Mouse (Mus musculus): ENCODE data around the gene Nudt4.

Nudt4 gene

GRCm38 (mm10) chr10:95539260-95539659, 24.7 kb downstream of the Nudt4 start:
- DNase-seq (ENCODE audit: low read depth), result no peak

GRCm38 (mm10) chr10:95536222-95536541, 27.8 kb downstream of the Nudt4 start:
- no peak for DNase-seq (ENCODE audit: low read depth)

GRCm38 (mm10) chr10:95535399-95536221, 28.3 kb downstream of the Nudt4 start:
- DNase-seq (ENCODE audit: low read depth), result no peak

- DNase-seq (ENCODE audit: low read depth), result no peak
Observed at GRCm38 (mm10) chr10:95533382-95533781, 30.6 kb downstream of the Nudt4 start.

- DNase-seq (ENCODE audit: low read depth), result no peak
Observed at GRCm38 (mm10) chr10:95532916-95533315, 31.0 kb downstream of the Nudt4 start.

GRCm38 (mm10) chr10:95530551-95531121, 33.3 kb downstream of the Nudt4 start:
- DNase-seq (ENCODE audit: low read depth), result no peak

GRCm38 (mm10) chr10:95526495-95527122, 37.3 kb downstream of the Nudt4 start:
- no peak for DNase-seq (ENCODE audit: low read depth)

GRCm38 (mm10) chr10:95525871-95526270, 38.1 kb downstream of the Nudt4 start:
- no peak for DNase-seq (ENCODE audit: low read depth)

- no peak for DNase-seq (ENCODE audit: low read depth)
Observed at GRCm38 (mm10) chr10:95525037-95525675, 38.8 kb downstream of the Nudt4 start.

GRCm38 (mm10) chr10:95517656-95518055, 46.3 kb downstream of the Nudt4 start:
- DNase-seq (ENCODE audit: low read depth), result no peak

- no peak for DNase-seq (ENCODE audit: low read depth)
Observed at GRCm38 (mm10) chr10:95515293-95515931, 48.5 kb downstream of the Nudt4 start.

- DNase-seq (ENCODE audit: low read depth), result peak; percentile 89
Observed at GRCm38 (mm10) chr10:95514656-95515292, 49.2 kb downstream of the Nudt4 start, which contains the start of gene Ube2n. Gene Ube2n, plus strand, starts transcription at chr10:95515145.

- no peak for DNase-seq (ENCODE audit: low read depth)
Observed at GRCm38 (mm10) chr10:95513768-95514556, 50.0 kb downstream of the Nudt4 start.

- DNase-seq (ENCODE audit: low read depth), result no peak
Observed at GRCm38 (mm10) chr10:95512635-95513034, 51.3 kb downstream of the Nudt4 start.

GRCm38 (mm10) chr10:95509263-95509662, 54.7 kb downstream of the Nudt4 start:
- DNase-seq (ENCODE audit: low read depth), result no peak

GRCm38 (mm10) chr10:95508793-95509192, 55.2 kb downstream of the Nudt4 start:
- DNase-seq (ENCODE audit: low read depth), result no peak

GRCm38 (mm10) chr10:95508126-95508525, 55.8 kb downstream of the Nudt4 start:
- no peak for DNase-seq (ENCODE audit: low read depth)

- DNase-seq (ENCODE audit: low read depth), result no peak
Observed at GRCm38 (mm10) chr10:95504341-95504740, 59.6 kb downstream of the Nudt4 start.

- no peak for DNase-seq (ENCODE audit: low read depth)
Observed at GRCm38 (mm10) chr10:95503443-95504235, 60.3 kb downstream of the Nudt4 start.

GRCm38 (mm10) chr10:95501463-95502081, 62.4 kb downstream of the Nudt4 start, which contains the start of gene Mrpl42:
Gene Mrpl42, minus strand, starts transcription at chr10:95501940.
- peak; percentile 64 for DNase-seq (ENCODE audit: low read depth)
